Mouse (Mus musculus): Measurements from ENCODE around the gene Foxn2. TPM values are rescaled to one million over a fixed set of nuclear protein-coding genes. Genes with fewer than 3 reads are reported as not detected.

The Foxn2 gene
- polyA plus RNA-seq, 1 experiment from 2014 or later: 14.0 TPM

DNA sequence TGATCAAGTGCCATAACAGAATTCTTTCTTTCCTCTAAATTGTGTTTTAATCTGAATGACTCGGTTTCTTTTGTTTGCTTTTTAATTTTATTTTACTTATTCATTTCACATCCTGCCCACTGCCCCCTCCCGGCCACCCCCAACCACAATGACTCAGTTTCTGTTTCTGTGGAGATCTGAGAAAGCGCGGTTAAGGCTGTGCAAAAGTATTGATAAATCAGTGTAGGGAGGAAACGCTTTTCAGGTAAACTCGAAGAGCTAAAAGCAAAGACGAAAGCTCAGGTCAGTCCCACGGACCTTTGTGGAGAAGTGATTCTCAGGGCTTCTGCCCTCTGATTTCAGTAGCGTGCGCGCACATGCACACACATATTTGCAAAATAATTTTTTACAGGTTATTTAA, 44.0 kb downstream of the Foxn2 start:
- H3K27me3 ChIP-seq (ENCODE audit: insufficient read depth, low read length): no peaks in the 10 kb centered on the region
- ATAC-seq (ENCODE audit: low FRiP score, low TSS enrichment): no peak
- no peak overlapping the region for H3K27ac ChIP-seq (ENCODE audit: low read length)
- WGBS: 95% methylated on average over 11 of the region's 11 CpGs
- no peak overlapping the region for H3K4me2 ChIP-seq (replicated peaks; ENCODE audit: low read depth, low read length)
- no peaks in the 10 kb centered on the region for H3K4me1 ChIP-seq (ENCODE audit: insufficient read depth, low read length)
- H3K36me3 ChIP-seq (ENCODE audit: insufficient read depth, low read length): peaks cover 7% of the 10 kb centered on the region
- H3K4me3 ChIP-seq (ENCODE audit: low read length): no peak overlapping the region
- H3K9ac ChIP-seq (replicated peaks; ENCODE audit: low read length): no peak overlapping the region
- no peaks in the 10 kb centered on the region for H3K9me3 ChIP-seq (ENCODE audit: low read length)

DNA sequence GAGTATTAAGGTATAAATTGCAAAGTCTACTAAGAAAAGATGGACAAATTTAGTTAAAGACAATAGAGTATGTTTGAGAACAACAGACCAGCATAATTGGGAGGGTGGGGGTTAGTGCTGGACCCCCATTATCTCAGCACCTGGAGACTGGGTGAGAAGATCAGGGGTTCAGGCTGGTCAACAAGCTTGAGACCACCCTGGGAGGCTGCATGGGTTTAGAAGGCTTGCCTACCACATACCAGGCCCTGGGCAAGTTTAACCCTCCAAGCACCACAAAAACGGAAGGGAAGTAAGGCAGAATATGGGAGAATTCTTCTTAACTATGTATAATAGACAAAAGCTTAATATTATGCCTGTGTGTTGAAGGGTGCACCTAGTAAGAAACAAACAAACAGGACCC, 44.4 kb downstream of the Foxn2 start:
- Histone ChIP-seq H3K9ac (replicated peaks; ENCODE audit: low read length) (no peak overlapping the region), H3K4me1 (ENCODE audit: insufficient read depth, low read length) (no peaks in the 10 kb centered on the region), H3K27ac (ENCODE audit: low read length) (no peak overlapping the region), H3K4me3 (ENCODE audit: low read length) (no peak overlapping the region), H3K27me3 (ENCODE audit: insufficient read depth, low read length) (no peaks in the 10 kb centered on the region), H3K9me3 (ENCODE audit: low read length) (no peaks in the 10 kb centered on the region), H3K36me3 (ENCODE audit: insufficient read depth, low read length) (peaks cover 7% of the 10 kb centered on the region), H3K4me2 (replicated peaks; ENCODE audit: low read depth, low read length) (no peak overlapping the region)
- no peak for ATAC-seq (ENCODE audit: low FRiP score, low TSS enrichment)
- 96% methylated on average over 1 of the region's 1 CpGs for WGBS

DNA sequence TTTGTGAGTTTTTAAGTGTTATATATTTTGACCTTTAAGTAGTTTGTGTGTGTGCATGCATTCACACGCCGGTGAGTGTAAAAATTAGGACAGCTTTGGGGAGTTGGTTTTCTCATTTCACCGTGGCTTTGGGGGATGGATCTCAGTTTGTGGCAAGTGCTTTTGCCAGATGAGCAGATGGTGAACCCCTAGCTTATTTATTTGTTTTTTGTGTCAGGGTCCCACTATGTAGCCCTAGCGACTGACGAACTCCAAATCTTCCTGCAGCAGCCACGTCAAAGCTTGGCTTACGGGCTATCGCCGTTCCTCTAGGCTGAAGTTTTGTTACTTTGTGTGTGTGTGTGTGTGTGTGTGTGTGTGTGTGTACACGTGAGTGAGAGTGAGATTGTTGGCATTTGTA, 50.0 kb downstream of the Foxn2 start:
- Histone ChIP-seq H3K9me3 (ENCODE audit: low read length) (no peaks in the 10 kb centered on the region), H3K27ac (ENCODE audit: low read length) (no peak overlapping the region), H3K36me3 (ENCODE audit: insufficient read depth, low read length) (peaks cover 7% of the 10 kb centered on the region), H3K27me3 (ENCODE audit: insufficient read depth, low read length) (no peaks in the 10 kb centered on the region), H3K4me1 (ENCODE audit: insufficient read depth, low read length) (no peaks in the 10 kb centered on the region), H3K4me2 (replicated peaks; ENCODE audit: low read depth, low read length) (no peak overlapping the region), H3K9ac (replicated peaks; ENCODE audit: low read length) (no peak overlapping the region), H3K4me3 (ENCODE audit: low read length) (no peak overlapping the region)
- no peak for ATAC-seq (ENCODE audit: low FRiP score, low TSS enrichment)
- 94% methylated on average over 10 of the region's 10 CpGs for WGBS

DNA sequence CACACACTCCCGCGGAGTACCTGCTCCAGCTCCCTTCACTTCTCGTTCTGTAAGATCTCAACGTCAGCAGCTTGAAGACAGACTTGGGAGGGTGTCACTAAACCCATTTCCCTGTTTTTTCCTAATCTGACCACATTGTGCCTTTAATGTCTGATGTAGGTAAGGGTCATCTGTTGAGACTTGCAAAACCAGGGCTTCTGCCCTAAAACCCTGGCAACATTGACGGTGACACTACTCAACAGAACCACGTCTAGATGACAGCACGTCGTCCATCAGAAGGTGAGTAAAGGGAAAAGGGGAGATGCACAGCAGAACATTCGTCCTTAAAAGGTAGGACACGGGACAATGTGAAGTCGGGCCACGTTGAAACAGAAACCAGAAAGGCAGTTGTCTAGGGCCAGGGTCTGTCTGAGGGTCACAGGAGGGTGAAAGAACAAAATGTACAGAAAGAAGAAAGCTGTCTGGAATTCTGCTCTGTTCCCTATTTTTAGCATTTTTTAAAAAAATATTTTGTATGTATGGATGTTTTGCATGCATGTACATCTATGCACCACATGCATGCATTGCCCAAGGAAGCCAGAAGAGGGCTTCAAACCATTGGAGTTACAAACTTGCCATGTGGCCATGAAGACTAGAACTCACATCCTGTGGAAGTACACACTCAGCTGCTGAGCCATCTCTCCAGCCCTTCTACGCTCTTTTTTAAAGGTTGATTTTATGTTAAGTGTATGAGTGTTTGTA, 51.0 kb downstream of the Foxn2 start:
- no peaks in the 10 kb centered on the region for H3K27me3 ChIP-seq (ENCODE audit: insufficient read depth, low read length)
- H3K4me3 ChIP-seq (ENCODE audit: low read length): no peak overlapping the region
- no peak overlapping the region for H3K27ac ChIP-seq (ENCODE audit: low read length)
- WGBS: 96% methylated on average over 13 of the region's 13 CpGs
- peaks cover 4% of the 10 kb centered on the region for H3K36me3 ChIP-seq (ENCODE audit: insufficient read depth, low read length)
- H3K4me1 ChIP-seq (ENCODE audit: insufficient read depth, low read length): no peaks in the 10 kb centered on the region
- H3K4me2 ChIP-seq (replicated peaks; ENCODE audit: low read depth, low read length): no peak overlapping the region
- no peaks in the 10 kb centered on the region for H3K9me3 ChIP-seq (ENCODE audit: low read length)
- ATAC-seq (ENCODE audit: low FRiP score, low TSS enrichment): no peak
- H3K9ac ChIP-seq (replicated peaks; ENCODE audit: low read length): no peak overlapping the region

DNA sequence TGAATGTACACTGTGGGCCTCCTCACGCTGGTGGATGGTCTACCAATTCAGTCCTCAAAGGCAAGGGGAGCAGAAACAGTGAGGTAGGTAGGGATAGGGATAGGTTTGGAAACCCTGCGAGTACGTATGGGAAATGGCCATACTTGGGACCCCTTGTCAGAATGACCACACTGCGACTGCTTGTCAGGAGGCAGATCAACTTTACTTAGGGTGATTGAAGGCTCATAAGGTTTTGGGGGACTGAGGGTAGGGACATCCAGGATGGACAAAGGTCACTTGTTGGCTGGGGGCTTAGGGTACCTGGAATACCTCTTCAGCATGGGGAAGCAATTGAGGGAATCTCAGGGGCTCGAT, 51.6 kb downstream of the Foxn2 start:
- Histone ChIP-seq H3K27me3 (ENCODE audit: insufficient read depth, low read length) (no peaks in the 10 kb centered on the region), H3K9ac (replicated peaks; ENCODE audit: low read length) (no peak overlapping the region), H3K4me3 (ENCODE audit: low read length) (no peak overlapping the region), H3K9me3 (ENCODE audit: low read length) (no peaks in the 10 kb centered on the region), H3K27ac (ENCODE audit: low read length) (no peak overlapping the region), H3K4me2 (replicated peaks; ENCODE audit: low read depth, low read length) (no peak overlapping the region), H3K36me3 (ENCODE audit: insufficient read depth, low read length) (no peaks in the 10 kb centered on the region), H3K4me1 (ENCODE audit: insufficient read depth, low read length) (no peaks in the 10 kb centered on the region)
- WGBS: 94% methylated on average over 5 of the region's 5 CpGs
- no peak for ATAC-seq (ENCODE audit: low FRiP score, low TSS enrichment)

DNA sequence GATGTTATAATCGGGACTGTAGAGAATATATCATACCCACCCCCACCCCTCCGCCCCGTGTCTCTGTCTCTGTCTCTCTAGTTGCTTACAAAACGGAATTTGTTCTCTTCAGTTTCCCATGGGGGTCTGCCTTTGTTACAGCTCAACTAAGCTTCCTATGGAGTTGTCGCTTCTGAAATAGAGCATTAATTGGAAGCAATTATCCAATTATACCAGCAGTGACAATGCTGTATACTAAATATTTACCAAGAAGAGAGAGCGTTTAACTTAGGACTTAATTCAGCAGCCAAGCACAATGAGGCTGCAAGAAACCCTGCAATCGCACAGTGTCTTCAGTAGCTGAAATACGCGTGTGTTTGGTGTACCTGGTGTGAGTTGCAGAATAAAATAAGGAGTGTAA, 53.0 kb downstream of the Foxn2 start:
- no peak overlapping the region for H3K4me2 ChIP-seq (replicated peaks; ENCODE audit: low read depth, low read length)
- ATAC-seq (ENCODE audit: low FRiP score, low TSS enrichment): no peak
- 81% methylated on average over 9 of the region's 9 CpGs for WGBS
- no peaks in the 10 kb centered on the region for H3K9me3 ChIP-seq (ENCODE audit: low read length)
- no peak overlapping the region for H3K4me3 ChIP-seq (ENCODE audit: low read length)
- no peaks in the 10 kb centered on the region for H3K36me3 ChIP-seq (ENCODE audit: insufficient read depth, low read length)
- H3K27ac ChIP-seq (ENCODE audit: low read length): no peak overlapping the region
- H3K9ac ChIP-seq (replicated peaks; ENCODE audit: low read length): no peak overlapping the region
- H3K27me3 ChIP-seq (ENCODE audit: insufficient read depth, low read length): no peaks in the 10 kb centered on the region
- no peaks in the 10 kb centered on the region for H3K4me1 ChIP-seq (ENCODE audit: insufficient read depth, low read length)

DNA sequence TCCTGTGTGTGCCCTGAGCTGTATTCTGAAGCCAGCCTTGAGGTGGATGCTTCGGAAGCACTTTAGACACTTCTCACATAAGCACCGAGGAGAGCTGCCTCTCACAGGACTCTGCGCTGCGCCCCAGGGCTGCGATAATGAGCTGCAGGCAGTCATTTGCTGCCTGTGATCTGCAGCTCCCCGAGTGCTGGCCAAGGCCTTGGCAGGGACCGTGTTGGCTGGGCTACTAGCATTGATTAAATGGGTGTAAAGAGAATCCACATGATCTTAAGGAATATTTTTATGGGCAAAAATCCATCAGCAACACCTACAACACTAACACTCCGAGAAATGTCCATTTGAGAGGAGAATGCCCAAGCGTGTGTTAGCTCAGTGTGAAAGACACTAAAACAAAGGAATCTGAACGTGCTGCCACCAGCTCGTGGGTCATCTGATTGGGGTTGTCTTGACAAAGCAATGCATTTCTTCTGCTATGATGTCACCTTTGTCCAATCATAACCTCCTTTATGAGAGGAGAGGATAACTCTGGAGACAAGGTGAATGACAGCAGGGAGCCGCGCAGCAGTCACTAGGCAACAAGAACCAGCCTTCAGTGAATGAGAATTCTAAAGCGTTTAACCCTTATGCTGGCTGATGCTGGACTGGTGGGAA, 53.7 kb downstream of the Foxn2 start:
- ATAC-seq (ENCODE audit: low FRiP score, low TSS enrichment): no peak
- Histone ChIP-seq H3K27ac (ENCODE audit: low read length) (no peak overlapping the region), H3K9me3 (ENCODE audit: low read length) (no peaks in the 10 kb centered on the region), H3K9ac (replicated peaks; ENCODE audit: low read length) (no peak overlapping the region), H3K27me3 (ENCODE audit: insufficient read depth, low read length) (no peaks in the 10 kb centered on the region), H3K4me2 (replicated peaks; ENCODE audit: low read depth, low read length) (no peak overlapping the region), H3K4me1 (ENCODE audit: insufficient read depth, low read length) (no peaks in the 10 kb centered on the region), H3K4me3 (ENCODE audit: low read length) (no peak overlapping the region), H3K36me3 (ENCODE audit: insufficient read depth, low read length) (no peaks in the 10 kb centered on the region)
- WGBS: 75% methylated on average over 14 of the region's 14 CpGs

DNA sequence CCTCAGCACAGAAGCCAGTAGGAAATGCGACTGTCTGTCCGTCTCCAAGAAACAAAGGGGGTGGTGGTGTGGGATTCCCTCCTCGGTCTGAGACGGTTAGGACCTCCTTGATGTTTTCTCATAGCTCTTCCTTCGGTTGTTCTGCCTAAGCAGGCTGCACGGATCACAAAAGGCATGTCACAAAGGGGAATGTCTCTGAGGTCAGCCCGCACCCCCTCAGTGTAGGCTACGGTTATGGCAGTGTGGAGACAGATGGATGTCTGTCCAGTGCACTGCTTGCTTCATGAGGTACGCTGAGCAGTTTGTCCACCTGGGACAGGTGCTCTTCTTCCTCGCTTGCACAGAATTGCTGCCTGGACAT, 54.2 kb downstream of the Foxn2 start:
- H3K4me2 ChIP-seq (replicated peaks; ENCODE audit: low read depth, low read length): no peak overlapping the region
- H3K27me3 ChIP-seq (ENCODE audit: insufficient read depth, low read length): no peaks in the 10 kb centered on the region
- H3K4me3 ChIP-seq (ENCODE audit: low read length): no peak overlapping the region
- no peak for ATAC-seq (ENCODE audit: low FRiP score, low TSS enrichment)
- H3K27ac ChIP-seq (ENCODE audit: low read length): no peak overlapping the region
- H3K9me3 ChIP-seq (ENCODE audit: low read length): no peaks in the 10 kb centered on the region
- 0 out of 2 replicates have a peak, but pooled peaks cover under 1% of the 10 kb centered on the region for H3K36me3 ChIP-seq (ENCODE audit: insufficient read depth, low read length)
- no peaks in the 10 kb centered on the region for H3K4me1 ChIP-seq (ENCODE audit: insufficient read depth, low read length)
- no peak overlapping the region for H3K9ac ChIP-seq (replicated peaks; ENCODE audit: low read length)
- WGBS: 84% methylated on average over 10 of the region's 10 CpGs

DNA sequence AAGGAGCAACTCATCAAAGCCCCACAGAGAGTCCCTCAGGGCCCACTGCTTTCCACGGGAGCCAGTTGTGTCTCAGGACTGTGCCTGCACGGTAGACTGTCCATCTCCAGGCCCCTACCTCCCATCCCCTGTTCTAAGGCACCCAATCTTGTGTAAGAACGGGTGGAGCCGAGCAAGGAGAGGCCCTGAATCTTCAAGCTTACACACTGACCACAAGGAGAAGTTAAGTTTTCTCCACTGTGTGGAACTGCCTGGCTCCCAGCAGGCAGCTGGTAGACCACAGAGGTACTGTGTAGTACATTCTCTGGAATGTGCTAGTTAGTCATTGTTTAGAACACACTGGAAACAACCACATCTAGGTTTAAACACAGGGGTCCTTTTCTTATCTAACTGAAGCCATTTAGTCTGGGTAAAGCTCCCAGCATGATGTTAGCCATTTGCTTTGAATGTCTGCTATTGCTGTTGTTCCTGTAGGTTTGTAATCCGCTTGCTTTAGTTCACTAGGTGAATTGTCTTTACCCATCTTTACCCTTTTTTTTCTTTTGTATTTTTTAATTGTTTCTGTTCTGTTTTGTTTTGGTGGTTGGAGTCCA, 57.7 kb downstream of the Foxn2 start:
- Histone ChIP-seq H3K4me2 (replicated peaks; ENCODE audit: low read depth, low read length) (no peak overlapping the region), H3K27ac (ENCODE audit: low read length) (no peak overlapping the region), H3K4me1 (ENCODE audit: insufficient read depth, low read length) (no peaks in the 10 kb centered on the region), H3K9ac (replicated peaks; ENCODE audit: low read length) (no peak overlapping the region), H3K9me3 (ENCODE audit: low read length) (no peaks in the 10 kb centered on the region), H3K36me3 (ENCODE audit: insufficient read depth, low read length) (0 out of 2 replicates have a peak, but pooled peaks cover 3% of the 10 kb centered on the region), H3K27me3 (ENCODE audit: insufficient read depth, low read length) (no peaks in the 10 kb centered on the region), H3K4me3 (ENCODE audit: low read length) (no peak overlapping the region)
- no peak for ATAC-seq (ENCODE audit: low FRiP score, low TSS enrichment)
- 89% methylated on average over 5 of the region's 5 CpGs for WGBS

DNA sequence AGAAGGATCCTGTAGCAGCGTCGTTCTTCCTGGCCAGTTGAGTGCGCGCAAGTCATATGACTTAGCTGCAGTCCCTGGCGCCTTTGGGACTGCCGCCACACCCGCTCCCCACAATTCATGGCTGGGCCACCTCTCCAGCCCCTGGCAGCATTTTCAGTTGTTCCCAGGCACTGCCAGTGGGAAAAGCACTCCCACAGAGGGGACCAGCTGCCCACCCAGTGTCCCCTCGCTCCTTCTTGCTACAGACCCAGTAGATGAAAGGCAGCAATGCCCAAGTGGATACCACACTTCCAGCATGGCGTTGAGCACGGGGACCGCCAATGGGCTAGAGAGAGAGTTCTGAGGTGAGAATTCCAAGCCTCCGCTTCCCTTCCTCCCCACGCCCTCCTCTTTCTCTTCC, 63.5 kb downstream of the Foxn2 start:
- H3K27ac ChIP-seq (ENCODE audit: low read length): no peak overlapping the region
- 0 out of 2 replicates have a peak, but pooled peaks cover 3% of the 10 kb centered on the region for H3K36me3 ChIP-seq (ENCODE audit: insufficient read depth, low read length)
- H3K4me2 ChIP-seq (replicated peaks; ENCODE audit: low read depth, low read length): no peak overlapping the region
- ATAC-seq (ENCODE audit: low FRiP score, low TSS enrichment): no peak
- no peaks in the 10 kb centered on the region for H3K4me1 ChIP-seq (ENCODE audit: insufficient read depth, low read length)
- no peak overlapping the region for H3K9ac ChIP-seq (replicated peaks; ENCODE audit: low read length)
- H3K9me3 ChIP-seq (ENCODE audit: low read length): no peaks in the 10 kb centered on the region
- 96% methylated on average over 13 of the region's 13 CpGs for WGBS
- no peak overlapping the region for H3K4me3 ChIP-seq (ENCODE audit: low read length)
- no peaks in the 10 kb centered on the region for H3K27me3 ChIP-seq (ENCODE audit: insufficient read depth, low read length)

Data from kidney, embryonic 16.5 days (tissue).